Mouse (Mus musculus): ENCODE results near the gene Arntl2.

DNA sequence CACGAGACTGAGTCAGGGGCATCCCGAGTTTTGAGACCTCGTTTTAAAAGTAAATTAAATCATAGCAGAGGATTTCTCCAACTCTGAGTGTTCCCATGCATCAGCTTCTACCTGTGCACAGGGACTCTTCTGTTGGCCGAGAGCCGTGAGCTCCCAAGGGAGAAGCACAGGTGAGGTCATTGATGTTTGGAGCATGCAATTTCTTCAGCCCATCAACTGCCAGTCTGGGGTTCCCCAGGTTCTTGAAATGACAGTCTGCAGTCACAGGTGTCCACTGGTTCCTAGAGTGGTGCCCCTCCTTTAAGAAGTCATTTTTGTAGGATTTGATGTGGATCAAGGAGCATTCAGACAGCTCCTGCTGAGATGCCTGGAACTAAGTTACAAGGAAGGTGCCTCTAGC, 25.0 kb upstream of the Arntl2 start:
- TF ChIP-seq EP300 (IDR thresholded peaks at IDR 0.05) (no peak), CTCF (IDR thresholded peaks at IDR 0.05) (no peak)
